Comparison of ENCODE assay signal across 26 mouse cellular contexts in genomic region chr3:87540028-87540675, GRCm38 (mm10). TPM values are rescaled to one million over a fixed set of nuclear protein-coding genes. Genes with fewer than 3 reads are reported as not detected.
A peak's percentile ranks its signal among the peaks of the same experiment; 100 is the strongest.
DNase-seq lines count a peak whose midpoint lies in the region; ATAC-seq and TF ChIP-seq lines count a peak whose summit lies in the region.
"Had no signal": no experiment of that assay in that cellular context is flagged by ENCODE, and none has a peak within 500 bp of the region (broad histone marks: within the 10 kb centered on the region; RNA-seq: fewer than 3 reads in every experiment).

No protein-coding gene starts in this region.

- no peak for ATAC-seq in heart, embryonic 15.5 days (replicated peaks; ENCODE audit: insufficient number of reproducible peaks, insufficient read depth, low FRiP score, low read depth)
- ATAC-seq in liver, embryonic 13.5 days (ENCODE audit: low read depth): peak; percentile 43; the same call in 1 of the 2 replicates
- no peak for ATAC-seq in liver, embryonic 11.5 days (replicated peaks; ENCODE audit: low FRiP score)
- ATAC-seq: hindbrain, embryonic 16.5 days; intestine, embryonic 15.5 days; lung, postnatal 0 days had no signal

- peak overlapping the region; percentile 13; the same call in 1 of the 2 replicates for H3K4me2 ChIP-seq in heart, embryonic 15.5 days
- H3K4me2 ChIP-seq in liver, embryonic 13.5 days: no peak overlapping the region
- no peak overlapping the region for H3K4me2 ChIP-seq in liver, embryonic 11.5 days
- H3K4me2 ChIP-seq: embryonic facial prominence, embryonic 13.5 days; intestine, embryonic 15.5 days; limb, embryonic 12.5 days had no signal

- no peak for TF ChIP-seq EP300 in heart, adult 2 months (IDR thresholded peaks at IDR 0.05; ENCODE audit: insufficient read depth, low read depth, low read length)

- intact Hi-C loops in heart, adult 2 months (cut with DNase I): loop anchor here (10.0 kb wide), 1 partner anchor 1805 kb away; no protein-coding TSS in a partner anchor
- intact Hi-C loops in heart, postnatal 36 days (cut with DNase I): no loop called here
- intact Hi-C loops in heart, postnatal 25 days (cut with DNase I): no loop called here

- peaks cover 4% of the 10 kb centered on the region for H3K79me2 ChIP-seq in heart, adult 2 months (replicated peaks; ENCODE audit: control insufficient read depth, insufficient read depth, low read length)

- H3K27ac ChIP-seq in heart, adult 2 months: peak overlapping the region; percentile 12; the same call in 1 of the 2 replicates
- H3K27ac ChIP-seq in heart, embryonic 15.5 days: peak overlapping the region; percentile 80
- H3K27ac ChIP-seq in liver, embryonic 13.5 days: no peak overlapping the region
- H3K27ac ChIP-seq in liver, embryonic 11.5 days (ENCODE audit: low read depth, low read length): no peak overlapping the region
- H3K27ac ChIP-seq: embryonic facial prominence, embryonic 13.5 days; intestine, embryonic 15.5 days; layer of hippocampus, adult 2 months; left cerebral cortex, adult 2 months; limb, embryonic 12.5 days had no signal

- no peaks in the 10 kb centered on the region for H3K27me3 ChIP-seq in heart, adult 2 months (ENCODE audit: control insufficient read depth, insufficient read depth, low read length)
- no peaks in the 10 kb centered on the region for H3K27me3 ChIP-seq in heart, embryonic 15.5 days
- no peaks in the 10 kb centered on the region for H3K27me3 ChIP-seq in liver, embryonic 13.5 days
- no peaks in the 10 kb centered on the region for H3K27me3 ChIP-seq in liver, embryonic 11.5 days (replicated peaks; ENCODE audit: control insufficient read depth, insufficient read depth, low read length)
- H3K27me3 ChIP-seq: embryonic facial prominence, embryonic 13.5 days; intestine, embryonic 15.5 days; limb, embryonic 12.5 days had no signal

- TF ChIP-seq CTCF in heart, adult 2 months (IDR thresholded peaks at IDR 0.05): no peak

- WGBS in heart, adult 2 months: 62% methylated on average over 11 of the region's 11 CpGs
- 58% methylated on average over 11 of the region's 11 CpGs for WGBS in heart, embryonic 15.5 days
- WGBS in liver, embryonic 13.5 days (ENCODE audit: insufficient replicate concordance): 67% methylated on average over 11 of the region's 11 CpGs
- WGBS in liver, embryonic 11.5 days: 67% methylated on average over 11 of the region's 11 CpGs

- H3K36me3 ChIP-seq in heart, adult 2 months (ENCODE audit: control insufficient read depth, insufficient read depth, low read length): peaks cover 5% of the 10 kb centered on the region
- H3K36me3 ChIP-seq in heart, embryonic 15.5 days: peaks cover 26% of the 10 kb centered on the region
- H3K36me3 ChIP-seq in liver, embryonic 13.5 days: peaks cover 28% of the 10 kb centered on the region
- peaks cover 23% of the 10 kb centered on the region for H3K36me3 ChIP-seq in liver, embryonic 11.5 days (ENCODE audit: control insufficient read depth, insufficient read depth, low read length)

- no peak for TF ChIP-seq POLR2A in heart, adult 2 months (IDR thresholded peaks at IDR 0.05; ENCODE audit: insufficient read depth, low read depth, low read length)

- no peaks in the 10 kb centered on the region for H3K9me3 ChIP-seq in heart, embryonic 15.5 days (replicated peaks)
- no peaks in the 10 kb centered on the region for H3K9me3 ChIP-seq in liver, embryonic 13.5 days (replicated peaks)
- no peaks in the 10 kb centered on the region for H3K9me3 ChIP-seq in liver, embryonic 11.5 days (ENCODE audit: control insufficient read depth, low read length)
- H3K9me3 ChIP-seq: embryonic facial prominence, embryonic 13.5 days; hindbrain, embryonic 10.5 days; intestine, embryonic 15.5 days; limb, embryonic 12.5 days; megakaryocyte, embryonic 14.5 days had no signal

- no peak for DNase-seq in heart, adult 2 months
- no peak for DNase-seq in heart, postnatal 36 days
- DNase-seq in heart, postnatal 25 days (ENCODE audit: low spot score): no peak
- no peak for DNase-seq in liver, embryonic 13.5 days
- DNase-seq in liver, embryonic 11.5 days (ENCODE audit: low spot score): no peak
- DNase-seq in spleen, postnatal 36 days (ENCODE audit: low spot score in 2 of 2): no peak
- DNase-seq: adrenal gland, postnatal 25 days; B cell, adult 2 months; cerebellum, adult 9-11 months; embryo, embryonic 11 days; kidney, adult 2 months; kidney, postnatal 36 days; lung, adult 18-20 months; lung, postnatal 4 days; thymus, postnatal 4 days had no signal

- H3K4me3 ChIP-seq in heart, adult 2 months: no peak overlapping the region
- no peak overlapping the region for H3K4me3 ChIP-seq in heart, embryonic 15.5 days
- H3K4me3 ChIP-seq in liver, embryonic 13.5 days (replicated peaks): no peak overlapping the region
- H3K4me3 ChIP-seq in liver, embryonic 11.5 days (ENCODE audit: low read depth, low read length): no peak overlapping the region
- H3K4me3 ChIP-seq: embryonic facial prominence, embryonic 13.5 days; erythroblast, embryonic 14.5 days; hindbrain, embryonic 10.5 days; intestine, embryonic 15.5 days; layer of hippocampus, adult 2 months; left cerebral cortex, adult 2 months; limb, embryonic 12.5 days; megakaryocyte, embryonic 14.5 days had no signal

- H3K9ac ChIP-seq in heart, adult 2 months (ENCODE audit: low read depth, low read length): no peak overlapping the region
- H3K9ac ChIP-seq in heart, embryonic 15.5 days: no peak overlapping the region
- H3K9ac ChIP-seq in liver, embryonic 13.5 days: no peak overlapping the region
- no peak overlapping the region for H3K9ac ChIP-seq in liver, embryonic 11.5 days (ENCODE audit: low read depth, low read length)
- H3K9ac ChIP-seq: intestine, embryonic 15.5 days; limb, embryonic 12.5 days had no signal

- peaks cover 26% of the 10 kb centered on the region for H3K4me1 ChIP-seq in heart, adult 2 months (ENCODE audit: control insufficient read depth, insufficient read depth, low read length)
- peaks cover 63% of the 10 kb centered on the region for H3K4me1 ChIP-seq in heart, embryonic 15.5 days (replicated peaks)
- peaks cover 44% of the 10 kb centered on the region for H3K4me1 ChIP-seq in liver, embryonic 13.5 days (replicated peaks)
- peaks cover 12% of the 10 kb centered on the region for H3K4me1 ChIP-seq in liver, embryonic 11.5 days (replicated peaks; ENCODE audit: control insufficient read depth, insufficient read depth, low read length)
- H3K4me1 ChIP-seq: limb, embryonic 12.5 days had no signal

RNA-seq across cellular contexts. Expression of gene Etv3, which starts 14.9 kb away (rescaled TPM):
- 10 to 100 TPM; 17.7 to 18.5 TPM for total RNA-seq in heart, adult 2 months (2021)
- polyA plus RNA-seq in heart, adult 2 months (2012; rRNA removed): 9.0 and 12.2 TPM in 2 replicates
- 10 to 100 TPM; 19.2 to 20.0 TPM for total RNA-seq in heart, postnatal 36 days (2021)
- polyA plus RNA-seq in heart, embryonic 15.5 days (2015; fragmentation: Nextera tagmentation; extraction: Ambion mirVana): 9.6 and 12.5 TPM in 2 replicates
- total RNA-seq in heart, postnatal 25 days (2021): 10 to 100 TPM; 17.7 to 18.3 TPM
- 3.5 and 4.0 TPM in 2 replicates for polyA plus RNA-seq in liver, embryonic 13.5 days (2015; fragmentation: Nextera tagmentation; extraction: Ambion mirVana)
- 6.2 and 7.3 TPM in 2 replicates for polyA plus RNA-seq in liver, embryonic 11.5 days (2014; fragmentation: Nextera tagmentation; extraction: Ambion mirVana)

Comparison
In these comparisons a context has a peak if more than half of its experiments do, and no peak if none do; other contexts are left out.
1. H3K27ac ChIP-seq: peak in heart, adult 2 months (single experiment) and heart, embryonic 15.5 days (single experiment); none in liver, embryonic 13.5 days (single experiment) and liver, embryonic 11.5 days (single experiment).